Mouse (Mus musculus) myocyte (in vitro differentiated cells): Measurements from ENCODE around the gene Lcn2.

Source experiments
- CEBPB ChIP-seq: IDR thresholded peaks from 2 replicates; pipeline ENCODE4 v1.6.1; 2011; ENCODE audit warnings: mild to moderate bottlenecking, moderate library complexity; ENCODE audit not compliant: poor library complexity, insufficient read depth, severe bottlenecking
- E2F4 ChIP-seq: IDR thresholded peaks from one replicate; pipeline ENCODE4 v1.6.1; 2011; ENCODE audit warnings: mild to moderate bottlenecking, control low read depth, moderate library complexity; ENCODE audit not compliant: insufficient read depth
- MAX ChIP-seq: IDR thresholded peaks from one replicate; pipeline ENCODE4 v1.6.1; 2011; ENCODE audit warnings: low read depth, mild to moderate bottlenecking, control low read depth
- MYOD1 ChIP-seq, 3 experiments: IDR thresholded peaks; one replicate each; pipeline ENCODE4 v1.6.1; 2011; ENCODE audit warnings: control low read depth in 2 of 3, low read depth in 2 of 3, mild to moderate bottlenecking in 2 of 3, moderate library complexity in 1 of 3; ENCODE audit not compliant: insufficient read length in 2 of 3, control insufficient read depth in 1 of 3
- MYOG ChIP-seq, 3 experiments: IDR thresholded peaks; one replicate each; pipeline ENCODE4 v1.6.1; 2011; ENCODE audit warnings: control low read depth in 2 of 3, low read depth in 2 of 3, mild to moderate bottlenecking in 2 of 3; ENCODE audit not compliant: insufficient read length in 2 of 3, control insufficient read depth in 1 of 3, insufficient read depth in 1 of 3
- POLR2A ChIP-seq: IDR thresholded peaks from one replicate; pipeline ENCODE4 v1.6.1; 2011; ENCODE audit warnings: low read depth, mild to moderate bottlenecking, control low read depth, moderate library complexity; ENCODE audit not compliant: insufficient read length
- REST ChIP-seq: IDR thresholded peaks from one replicate; pipeline ENCODE4 v1.6.1; 2011; ENCODE audit warnings: mild to moderate bottlenecking, control low read depth, moderate library complexity; ENCODE audit not compliant: insufficient read depth, insufficient read length
- SRF ChIP-seq: IDR thresholded peaks from one replicate; pipeline ENCODE4 v1.6.1; 2011; ENCODE audit warnings: low read depth; ENCODE audit not compliant: control insufficient read depth, insufficient read length
- TCF12 ChIP-seq: IDR thresholded peaks from one replicate; pipeline ENCODE4 v1.6.1; 2011; ENCODE audit warnings: mild to moderate bottlenecking, control low read depth; ENCODE audit not compliant: poor library complexity, insufficient read depth, severe bottlenecking

DNA sequence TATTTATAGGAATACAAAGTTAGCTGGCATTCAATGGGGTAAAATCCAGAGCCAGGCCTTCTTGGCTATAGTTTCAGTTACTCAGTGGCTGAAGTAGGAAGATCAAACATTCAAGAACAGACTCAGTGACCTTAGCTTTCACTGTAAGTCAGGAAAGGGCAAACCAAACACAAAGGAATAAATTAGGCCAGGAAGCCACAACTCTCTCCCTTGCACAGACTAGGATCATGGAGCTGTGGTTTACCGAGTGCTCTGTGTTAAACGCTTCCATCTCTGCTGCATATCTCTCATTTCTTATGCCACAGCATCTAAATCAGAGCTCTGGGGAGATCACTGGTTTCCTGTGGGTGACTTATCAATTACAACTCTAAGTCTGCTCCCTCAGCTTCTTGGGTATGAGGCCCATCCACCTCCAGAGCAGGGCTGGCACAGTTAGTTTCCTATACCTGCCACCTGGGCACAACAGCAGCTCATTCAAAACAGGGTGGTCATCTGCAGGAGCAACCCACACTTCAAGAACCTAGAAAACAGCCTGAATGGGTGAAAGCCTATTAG lies 49.6 kb upstream of the Lcn2 start:
- TF ChIP-seq POLR2A (no peak), TCF12 (no peak), MYOG (IDR thresholded peaks at IDR 0.05; ENCODE audit: control insufficient read depth in 1 of 3, insufficient read depth in 1 of 3, insufficient read length in 2 of 3, low read depth in 2 of 3) (no peak), SRF (no peak), CEBPB (no peak), E2F4 (no peak), MAX (no peak), REST (no peak), MYOD1 (IDR thresholded peaks at IDR 0.05; ENCODE audit: control insufficient read depth in 1 of 3, insufficient read length in 2 of 3, low read depth in 2 of 3) (no peak)
